Mouse (Mus musculus): ENCODE measurements around the gene Atp2c2.

Gene Atp2c2

DNA sequence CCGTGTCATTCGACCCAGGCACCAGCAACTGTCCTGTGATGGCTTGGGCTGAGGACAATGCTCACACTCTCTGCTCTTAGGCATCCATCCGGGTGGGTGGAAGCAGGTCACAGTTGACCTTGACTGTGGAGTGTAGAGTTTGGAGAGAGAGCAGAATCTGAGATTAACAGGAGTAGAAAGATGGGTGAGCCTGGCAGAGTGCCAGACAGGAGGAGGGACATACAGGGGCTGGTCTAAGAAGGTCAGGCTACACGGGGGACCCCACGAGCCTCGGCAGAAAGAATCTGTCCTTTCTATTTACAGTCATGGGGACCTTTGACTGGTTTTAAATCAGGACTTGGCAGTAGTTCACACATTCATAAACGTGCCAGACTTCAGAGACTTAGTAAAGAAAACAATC is 3.2 kb downstream of the Atp2c2 start:
- no peak for DNase-seq (ENCODE audit: low read depth, low spot score)

- peak; percentile 34 for DNase-seq (ENCODE audit: low read depth, low spot score)
Observed at GRCm38 (mm10) chr8:119707146-119707545, 7.3 kb downstream of the Atp2c2 start.

GRCm38 (mm10) chr8:119708471-119708870 is 8.7 kb downstream of the Atp2c2 start:
- no peak for DNase-seq (ENCODE audit: low read depth, low spot score)

GRCm38 (mm10) chr8:119708878-119709702 is 9.3 kb downstream of the Atp2c2 start:
- DNase-seq (ENCODE audit: low read depth, low spot score) = peak; percentile 31

DNA sequence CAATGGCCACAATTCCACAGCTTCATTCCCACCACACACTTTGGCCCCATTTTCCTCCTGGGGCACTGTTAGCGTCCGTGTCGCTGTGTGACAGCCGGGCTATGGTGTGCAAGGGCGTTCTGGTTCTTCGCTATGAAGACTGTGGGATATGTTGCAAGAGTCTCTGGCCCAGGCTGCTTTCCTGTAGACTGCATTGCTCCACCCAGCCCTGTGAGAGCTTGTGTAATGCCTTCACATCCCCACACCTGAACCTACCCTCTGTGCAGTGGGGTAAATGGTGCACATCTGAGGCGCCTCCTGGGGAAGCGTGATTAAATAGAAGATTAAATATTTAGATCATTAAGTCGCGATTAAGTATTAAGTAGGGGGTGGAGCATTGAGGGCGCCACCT is 9.9 kb downstream of the Atp2c2 start:
- no peak for DNase-seq (ENCODE audit: low read depth, low spot score)

DNA sequence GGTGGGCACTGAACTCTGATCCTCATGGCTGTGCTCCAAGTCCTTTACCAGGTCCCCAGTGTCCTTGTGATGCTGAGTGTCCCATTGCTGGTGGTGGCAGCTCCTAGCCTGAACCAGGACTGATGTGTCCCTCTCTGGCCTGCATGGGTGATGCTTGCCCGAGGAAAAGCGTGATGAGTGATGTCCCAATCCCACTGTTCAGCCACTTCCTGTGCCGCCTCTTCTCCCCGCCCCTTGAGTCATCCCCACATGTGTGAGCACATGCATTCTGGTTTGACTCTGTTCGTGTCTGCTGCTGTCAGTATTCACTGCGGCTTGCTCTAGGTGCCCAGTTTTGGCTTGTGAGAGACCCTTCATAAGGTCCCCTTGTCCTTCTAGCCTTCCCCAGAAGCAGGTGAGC is 12.4 kb downstream of the Atp2c2 start:
- DNase-seq (ENCODE audit: low read depth, low spot score) = no peak

- no peak for DNase-seq (ENCODE audit: low read depth, low spot score)
Observed at GRCm38 (mm10) chr8:119713421-119713820, 13.6 kb downstream of the Atp2c2 start.

DNA sequence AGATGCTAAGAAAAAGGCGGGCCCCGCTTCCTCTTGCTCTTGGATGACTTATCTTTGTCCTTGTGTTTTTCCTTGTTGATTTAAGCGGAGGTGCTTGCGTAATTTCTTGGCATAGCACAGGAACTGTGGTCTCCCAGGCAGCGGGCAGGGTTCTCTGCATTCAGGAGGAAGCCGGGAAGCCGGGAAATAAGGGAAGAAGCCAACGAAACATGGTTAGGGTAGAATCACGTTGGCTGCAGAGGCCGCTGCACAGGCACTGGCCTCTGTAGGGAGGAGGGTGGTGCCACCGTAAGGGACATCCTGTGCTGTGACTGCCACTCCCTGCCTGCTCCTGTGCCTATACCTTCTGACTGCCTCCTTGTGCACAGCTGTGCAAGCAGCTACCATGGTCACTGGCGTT is 15.4 kb downstream of the Atp2c2 start:
- no peak for DNase-seq (ENCODE audit: low read depth, low spot score)

- no peak for DNase-seq (ENCODE audit: low read depth, low spot score)
Observed at GRCm38 (mm10) chr8:119716730-119717299, 17.0 kb downstream of the Atp2c2 start.

GRCm38 (mm10) chr8:119717765-119718164 is 18.0 kb downstream of the Atp2c2 start:
- peak; percentile 63 for DNase-seq (ENCODE audit: low read depth, low spot score)

GRCm38 (mm10) chr8:119719011-119719501 is 19.2 kb downstream of the Atp2c2 start:
- DNase-seq (ENCODE audit: low read depth, low spot score) = no peak

DNA sequence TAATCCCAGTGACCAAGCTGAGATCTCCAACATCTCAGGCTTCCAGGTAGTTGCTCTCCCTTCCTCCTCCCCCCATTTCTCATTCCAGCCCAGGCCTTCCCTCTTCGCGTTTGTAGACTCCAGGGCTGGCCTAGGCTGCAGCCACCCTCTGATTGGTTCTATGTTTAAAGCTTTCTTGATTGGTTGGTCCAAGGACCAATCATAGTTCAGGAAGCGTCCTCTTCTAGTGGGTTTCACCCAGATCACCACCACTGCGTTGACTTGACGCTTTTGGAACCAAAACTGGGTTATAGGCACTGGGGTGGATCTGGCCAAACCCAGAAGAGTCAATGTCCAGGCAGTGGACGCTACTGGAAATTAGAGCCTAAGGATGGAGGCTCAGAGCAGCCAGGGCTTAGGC is 22.5 kb downstream of the Atp2c2 start:
- peak; percentile 41 for DNase-seq (ENCODE audit: low read depth, low spot score)

DNA sequence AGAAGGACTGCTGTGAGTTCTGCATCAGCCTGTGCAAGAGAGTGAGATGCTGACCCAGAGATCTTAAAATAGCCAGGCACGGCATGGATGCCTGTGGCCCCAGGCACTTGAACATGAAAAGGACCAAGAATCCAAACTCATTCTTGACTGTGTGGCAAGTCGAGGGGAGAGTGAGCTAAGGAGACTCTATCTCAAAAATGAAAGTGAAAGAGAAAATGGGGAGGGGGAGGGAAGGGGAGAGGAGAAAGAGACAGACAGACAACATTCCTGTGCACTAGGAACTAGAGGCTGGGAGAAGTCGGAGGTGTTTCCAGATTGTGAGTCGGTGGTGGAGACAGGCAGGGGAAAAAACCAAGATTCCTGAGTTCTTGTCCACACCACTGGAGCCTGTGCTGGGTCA is 23.9 kb downstream of the Atp2c2 start:
- no peak for DNase-seq (ENCODE audit: low read depth, low spot score)

DNA sequence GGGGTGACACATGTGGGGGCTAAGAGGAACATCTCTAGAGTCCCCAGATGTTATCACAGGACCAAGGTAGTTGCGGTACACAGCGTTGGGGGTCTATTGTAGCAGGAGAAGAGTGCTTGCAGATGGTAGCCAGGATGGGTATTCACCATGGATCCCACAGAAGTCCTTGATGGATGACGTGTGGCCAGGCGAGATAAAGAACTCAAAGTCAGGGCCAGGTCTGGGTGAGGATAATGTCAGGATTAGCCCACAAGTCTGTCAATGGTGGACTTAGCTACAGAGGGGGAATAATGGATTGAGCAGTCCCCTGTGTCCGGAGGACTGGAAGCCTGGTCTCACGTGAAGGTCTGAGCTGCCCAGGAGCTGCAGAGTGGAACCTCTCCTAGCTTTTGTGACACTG is 24.8 kb downstream of the Atp2c2 start:
- no peak for DNase-seq (ENCODE audit: low read depth, low spot score)

DNA sequence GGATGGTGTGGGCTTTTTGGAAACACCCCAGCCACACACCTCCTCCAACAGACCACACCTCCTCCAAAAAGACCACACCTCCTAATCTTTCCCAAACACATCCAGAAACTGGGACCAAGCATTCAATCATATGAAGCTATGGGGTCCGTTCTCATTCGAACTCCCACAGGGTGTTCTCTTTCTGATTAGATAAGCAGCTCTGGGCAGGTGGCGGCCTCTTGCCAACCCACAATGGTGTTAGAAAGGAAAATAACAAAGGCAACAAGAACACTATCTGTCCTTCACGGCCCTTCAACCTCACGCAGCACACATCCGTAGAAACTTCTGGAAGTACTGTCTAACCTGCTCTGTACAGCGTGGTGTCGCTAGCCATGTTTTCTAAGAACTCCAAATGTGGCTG is 27.3 kb downstream of the Atp2c2 start:
- DNase-seq (ENCODE audit: low read depth, low spot score) = no peak

- DNase-seq (ENCODE audit: low read depth, low spot score) = no peak
Observed at GRCm38 (mm10) chr8:119728351-119728895, 28.6 kb downstream of the Atp2c2 start.

DNA sequence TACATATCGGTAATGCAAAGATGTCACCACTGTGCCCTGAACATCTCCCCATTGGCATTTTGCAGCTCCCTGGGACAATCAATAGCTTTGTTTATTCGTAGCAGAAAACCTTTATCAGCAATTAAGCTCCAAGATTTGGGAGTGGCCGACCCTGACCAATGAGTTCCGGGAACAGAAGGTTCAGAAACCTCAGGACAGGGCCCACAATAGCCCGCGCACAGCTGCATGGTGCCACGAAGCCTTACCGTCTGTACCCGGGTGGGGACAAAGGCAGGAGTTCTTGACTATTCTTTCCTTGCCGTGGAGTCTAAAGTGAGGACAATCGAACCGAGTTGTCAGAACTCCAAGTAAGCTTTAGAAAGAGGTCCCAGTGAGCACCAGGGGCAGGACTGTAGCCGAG is 32.3 kb downstream of the Atp2c2 start:
- DNase-seq (ENCODE audit: low read depth, low spot score) = no peak

- DNase-seq (ENCODE audit: low read depth, low spot score) = peak; percentile 37
Observed at GRCm38 (mm10) chr8:119736348-119736917, 36.6 kb downstream of the Atp2c2 start.

GRCm38 (mm10) chr8:119737093-119737900 is 37.5 kb downstream of the Atp2c2 start:
- peak; percentile 23 for DNase-seq (ENCODE audit: low read depth, low spot score)

DNA sequence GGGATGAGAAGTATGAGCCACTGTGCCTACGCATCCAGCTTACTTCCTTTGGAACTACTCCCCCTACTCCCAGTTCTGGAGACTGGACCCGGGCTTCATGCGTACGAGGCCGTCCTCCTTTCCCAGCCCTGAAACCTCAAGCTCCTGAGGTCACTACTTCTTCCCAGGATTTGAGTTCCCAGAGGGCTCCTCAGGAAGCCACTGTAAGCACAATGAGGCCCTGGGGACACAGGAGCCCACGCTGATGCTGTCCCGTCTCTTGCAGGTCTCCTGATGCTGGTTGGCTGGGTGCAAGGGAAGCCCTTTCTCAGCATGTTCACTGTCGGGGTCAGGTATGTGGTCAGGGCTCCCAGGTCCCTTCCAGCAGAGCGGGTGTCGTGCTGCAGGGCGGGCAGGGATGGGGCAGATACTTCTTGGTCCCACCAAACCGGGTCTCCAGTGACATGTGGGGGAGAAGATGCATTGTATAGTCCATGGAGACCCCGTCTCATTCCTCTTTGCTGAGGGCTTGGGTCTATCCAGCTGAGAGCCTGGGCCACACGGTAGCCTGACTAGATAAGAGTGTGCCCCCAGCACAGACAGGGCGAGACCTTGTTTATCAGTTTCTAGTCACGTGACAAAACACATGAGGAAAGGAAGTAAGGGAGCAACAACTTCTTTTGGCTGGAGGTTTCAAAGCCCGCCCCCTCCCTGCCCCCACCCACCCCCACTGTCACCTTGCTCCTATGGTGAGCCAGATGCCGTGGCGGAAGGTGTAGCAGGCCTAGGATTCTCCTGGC is 38.5 kb downstream of the Atp2c2 start:
- no peak for DNase-seq (ENCODE audit: low read depth, low spot score)

GRCm38 (mm10) chr8:119740634-119741033 is 40.8 kb downstream of the Atp2c2 start:
- no peak for DNase-seq (ENCODE audit: low read depth, low spot score)
